Mouse (Mus musculus): ENCODE data around the gene Cmip. TPM values are rescaled to one million over a fixed set of nuclear protein-coding genes. Genes with fewer than 3 reads are reported as not detected.
A peak's percentile ranks its signal among the peaks of the same experiment; 100 is the strongest.

Gene Cmip
- polyA plus RNA-seq, 1 experiment from 2014 or later = 18.7 TPM

DNA sequence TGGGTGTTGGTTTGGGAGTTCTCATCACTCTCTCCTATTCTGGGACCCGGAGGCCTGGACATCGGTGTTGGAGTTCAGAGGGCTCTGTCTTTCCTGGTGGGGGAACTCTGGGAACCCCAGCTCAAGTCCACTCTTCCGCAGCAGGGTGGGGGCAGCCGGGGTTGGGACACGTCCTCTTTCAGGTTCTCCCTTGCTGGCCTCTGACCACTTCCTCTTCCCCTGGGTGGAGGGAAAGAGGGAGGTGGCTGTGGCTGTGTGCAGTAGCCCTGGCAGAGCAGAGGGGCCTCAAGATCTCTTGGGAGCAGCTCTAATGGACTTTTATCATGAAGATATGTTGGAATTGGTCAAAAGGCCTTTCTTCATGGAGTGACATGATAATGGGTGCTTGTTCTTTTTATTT lies 225.0 kb downstream of the Cmip start:
- Histone ChIP-seq H3K36me3 (no peaks in the 10 kb centered on the region), H3K4me1 (no peaks in the 10 kb centered on the region), H3K9ac (no peak overlapping the region), H3K4me2 (no peak overlapping the region), H3K27ac (no peak overlapping the region), H3K9me3 (replicated peaks) (no peaks in the 10 kb centered on the region), H3K27me3 (replicated peaks) (no peaks in the 10 kb centered on the region), H3K4me3 (no peak overlapping the region)
- 19% methylated on average over 5 of the region's 5 CpGs for WGBS (ENCODE audit: insufficient replicate concordance)
- ATAC-seq = peak; percentile 54; the same call in 1 of the 2 replicates

DNA sequence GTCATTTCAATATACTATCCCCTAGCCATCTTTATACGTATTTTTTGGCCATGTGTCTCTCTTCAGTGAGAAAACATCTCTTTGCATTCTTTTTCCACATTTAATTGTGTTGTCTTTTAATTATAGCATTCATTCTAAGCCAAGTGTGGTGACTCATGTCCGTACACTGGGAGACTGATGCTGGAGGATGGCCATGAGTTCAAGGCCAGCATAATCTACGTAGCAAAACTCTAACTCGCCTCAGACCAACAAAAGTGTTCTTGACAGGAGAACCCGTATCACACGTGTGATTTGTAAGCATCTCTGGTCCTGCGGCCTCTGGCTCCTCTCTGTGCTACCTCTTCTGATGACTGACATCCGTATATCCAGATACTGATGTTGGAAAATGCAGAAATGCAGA lies 227.9 kb downstream of the Cmip start:
- H3K27ac ChIP-seq = no peak overlapping the region
- no peak overlapping the region for H3K4me3 ChIP-seq
- H3K9ac ChIP-seq = no peak overlapping the region
- no peaks in the 10 kb centered on the region for H3K9me3 ChIP-seq (replicated peaks)
- no peak for ATAC-seq
- H3K27me3 ChIP-seq (replicated peaks) = 0 out of 2 replicates have a peak, but pooled peaks cover 8% of the 10 kb centered on the region
- H3K4me1 ChIP-seq = no peaks in the 10 kb centered on the region
- no peak overlapping the region for H3K4me2 ChIP-seq
- 71% methylated on average over 8 of the region's 8 CpGs for WGBS (ENCODE audit: insufficient replicate concordance)
- H3K36me3 ChIP-seq = no peaks in the 10 kb centered on the region

GRCm38 (mm10) chr8:117485316-117485715 lies 228.5 kb downstream of the Cmip start:
- H3K27ac ChIP-seq = no peak overlapping the region
- no peaks in the 10 kb centered on the region for H3K36me3 ChIP-seq
- no peak overlapping the region for H3K4me3 ChIP-seq
- H3K27me3 ChIP-seq (replicated peaks) = 0 out of 2 replicates have a peak, but pooled peaks cover 8% of the 10 kb centered on the region
- no peak for ATAC-seq
- H3K9me3 ChIP-seq (replicated peaks) = no peaks in the 10 kb centered on the region
- 58% methylated on average over 1 of the region's 1 CpGs for WGBS (ENCODE audit: insufficient replicate concordance)
- no peak overlapping the region for H3K4me2 ChIP-seq
- H3K4me1 ChIP-seq = no peaks in the 10 kb centered on the region
- H3K9ac ChIP-seq = no peak overlapping the region

GRCm38 (mm10) chr8:117488246-117489005 lies 231.6 kb downstream of the Cmip start:
- H3K36me3 ChIP-seq = no peaks in the 10 kb centered on the region
- H3K27ac ChIP-seq = no peak overlapping the region
- no peak overlapping the region for H3K9ac ChIP-seq
- H3K4me2 ChIP-seq = no peak overlapping the region
- ATAC-seq = no peak
- H3K27me3 ChIP-seq (replicated peaks) = peaks cover 12% of the 10 kb centered on the region; the same call in 1 of the 2 replicates
- H3K4me1 ChIP-seq = no peaks in the 10 kb centered on the region
- no peak overlapping the region for H3K4me3 ChIP-seq
- no peaks in the 10 kb centered on the region for H3K9me3 ChIP-seq (replicated peaks)
- 65% methylated on average over 10 of the region's 10 CpGs for WGBS (ENCODE audit: insufficient replicate concordance)

DNA sequence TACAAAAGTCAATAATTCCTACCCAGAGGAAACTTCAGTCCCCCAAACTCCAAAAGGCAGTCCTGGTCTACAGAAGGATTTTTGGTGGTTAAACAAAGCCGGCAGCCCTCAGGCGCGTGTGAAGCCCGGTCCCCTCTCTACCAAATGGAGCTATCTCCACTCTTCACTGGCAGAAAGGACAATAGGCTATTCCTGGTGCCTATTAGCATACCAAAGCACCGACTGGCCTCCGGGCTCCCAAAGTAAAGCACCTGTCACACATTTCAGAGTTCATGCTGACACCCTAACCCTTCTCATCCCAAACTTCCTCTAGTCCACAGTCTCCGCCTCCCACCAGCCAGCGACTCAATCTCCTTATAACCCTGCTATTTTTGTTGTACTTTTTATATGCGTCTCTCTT lies 236.7 kb downstream of the Cmip start:
- Histone ChIP-seq H3K27me3 (replicated peaks) (peaks cover 43% of the 10 kb centered on the region), H3K27ac (no peak overlapping the region), H3K9me3 (replicated peaks) (no peaks in the 10 kb centered on the region), H3K36me3 (no peaks in the 10 kb centered on the region), H3K4me3 (no peak overlapping the region), H3K4me1 (peaks cover 7% of the 10 kb centered on the region; the same call in 1 of the 2 replicates), H3K9ac (no peak overlapping the region), H3K4me2 (no peak overlapping the region)
- WGBS (ENCODE audit: insufficient replicate concordance) = 43% methylated on average over 9 of the region's 9 CpGs
- ATAC-seq = no peak

GRCm38 (mm10) chr8:117494874-117495273 lies 238.0 kb downstream of the Cmip start:
- Histone ChIP-seq H3K4me2 (no peak overlapping the region), H3K4me3 (no peak overlapping the region), H3K9ac (no peak overlapping the region), H3K27me3 (replicated peaks) (peaks cover 47% of the 10 kb centered on the region), H3K36me3 (no peaks in the 10 kb centered on the region), H3K9me3 (replicated peaks) (no peaks in the 10 kb centered on the region), H3K27ac (no peak overlapping the region), H3K4me1 (peaks cover 16% of the 10 kb centered on the region; the same call in 1 of the 2 replicates)
- 49% methylated on average over 2 of the region's 2 CpGs for WGBS (ENCODE audit: insufficient replicate concordance)
- no peak for ATAC-seq

DNA sequence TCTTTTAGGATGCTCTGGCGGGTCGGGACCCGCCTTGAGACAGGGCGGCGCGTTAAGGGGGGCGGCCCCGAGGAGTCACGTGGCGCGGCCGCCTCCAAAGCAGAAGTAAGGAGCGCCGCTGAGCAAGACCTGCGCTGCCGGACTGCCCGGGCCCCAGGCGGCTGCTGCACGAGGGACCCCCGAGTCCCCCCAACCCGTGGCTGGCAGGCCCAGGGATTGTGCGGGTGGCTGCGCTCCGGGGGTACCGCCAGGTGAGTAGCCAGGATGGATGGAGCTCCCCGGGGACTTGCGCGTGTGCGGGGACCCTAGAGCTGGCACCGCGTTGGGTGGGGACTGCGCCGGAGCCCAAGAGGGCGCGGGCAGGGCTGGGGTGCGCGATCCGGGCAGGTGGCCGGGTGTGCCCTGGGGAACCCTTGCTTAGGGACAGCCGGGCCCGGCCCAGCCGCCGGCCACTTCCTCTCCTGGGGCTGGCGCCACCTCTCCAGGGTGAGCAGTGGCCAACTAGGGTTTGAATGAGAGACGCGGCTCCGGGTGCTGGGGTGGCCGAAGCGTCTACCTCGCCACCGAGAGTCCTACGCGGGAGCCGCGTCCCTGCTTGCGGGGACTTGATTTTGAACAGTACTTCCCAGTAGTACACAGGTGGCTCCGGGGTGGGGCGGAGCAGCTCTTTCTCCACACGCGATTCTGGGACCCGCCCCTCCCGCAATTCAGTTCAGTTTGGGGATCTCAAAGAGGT lies 241.5 kb downstream of the Cmip start, which contains the start of gene Plcg2:
Gene Plcg2 (plus strand): TSS at position 113 of the 736 bp plus-strand sequence.
- WGBS (ENCODE audit: insufficient replicate concordance) = 1% methylated on average over 62 of the region's 62 CpGs
- Histone ChIP-seq H3K36me3 (no peaks in the 10 kb centered on the region), H3K9ac (peak within 1 kb of the TSS; percentile 62), H3K4me3 (peak within 1 kb of the TSS; percentile 66), H3K27ac (no peak within 1 kb of the TSS), H3K27me3 (replicated peaks) (peaks cover 45% of the 10 kb centered on the region), H3K9me3 (replicated peaks) (no peaks in the 10 kb centered on the region), H3K4me1 (peaks cover 16% of the 10 kb centered on the region; the same call in 1 of the 2 replicates), H3K4me2 (peak within 1 kb of the TSS; percentile 95)
- ATAC-seq = peak; percentile 62; the same call in 1 of the 2 replicates

DNA sequence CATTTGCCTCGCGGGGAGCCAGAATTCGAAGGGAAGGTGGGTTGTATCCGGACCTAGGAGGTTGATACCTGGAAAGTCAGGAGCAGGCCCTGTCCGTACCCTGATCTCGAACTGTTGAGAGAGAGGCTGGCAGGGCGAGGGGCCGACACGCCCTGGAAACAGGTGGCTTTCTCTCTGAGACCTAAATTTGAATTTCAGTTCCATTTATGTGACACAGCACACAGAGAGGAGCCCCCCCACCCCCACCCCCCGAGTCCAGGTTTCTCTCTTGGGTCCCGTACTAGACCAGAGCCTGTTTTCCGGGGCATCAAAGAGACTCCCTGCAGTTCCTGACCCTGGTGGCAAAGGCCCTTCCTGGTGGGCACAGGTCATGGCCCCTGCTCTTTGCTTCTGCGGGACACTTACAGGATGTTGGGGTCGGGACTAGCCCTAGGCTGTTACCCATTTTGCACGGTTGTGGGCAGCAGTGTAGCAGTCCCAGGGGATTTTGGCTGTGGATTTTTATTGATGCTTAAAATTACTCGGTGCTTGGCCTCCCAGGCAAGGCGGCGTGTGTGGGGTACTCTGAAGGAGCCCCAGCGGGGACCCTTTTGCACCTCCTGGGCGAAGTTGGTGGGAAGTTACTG lies 242.2 kb downstream of the Cmip start:
- Histone ChIP-seq H3K4me2 (peak overlapping the region; percentile 95), H3K4me1 (peaks cover 16% of the 10 kb centered on the region; the same call in 1 of the 2 replicates), H3K4me3 (peak overlapping the region; percentile 66), H3K9ac (peak overlapping the region; percentile 62), H3K36me3 (no peaks in the 10 kb centered on the region), H3K27me3 (replicated peaks) (peaks cover 38% of the 10 kb centered on the region), H3K27ac (no peak overlapping the region), H3K9me3 (replicated peaks) (no peaks in the 10 kb centered on the region)
- 0 out of 2 replicates have a peak, but pooled peaks have one; percentile 16 for ATAC-seq
- 10% methylated on average over 20 of the region's 20 CpGs for WGBS (ENCODE audit: insufficient replicate concordance)

DNA sequence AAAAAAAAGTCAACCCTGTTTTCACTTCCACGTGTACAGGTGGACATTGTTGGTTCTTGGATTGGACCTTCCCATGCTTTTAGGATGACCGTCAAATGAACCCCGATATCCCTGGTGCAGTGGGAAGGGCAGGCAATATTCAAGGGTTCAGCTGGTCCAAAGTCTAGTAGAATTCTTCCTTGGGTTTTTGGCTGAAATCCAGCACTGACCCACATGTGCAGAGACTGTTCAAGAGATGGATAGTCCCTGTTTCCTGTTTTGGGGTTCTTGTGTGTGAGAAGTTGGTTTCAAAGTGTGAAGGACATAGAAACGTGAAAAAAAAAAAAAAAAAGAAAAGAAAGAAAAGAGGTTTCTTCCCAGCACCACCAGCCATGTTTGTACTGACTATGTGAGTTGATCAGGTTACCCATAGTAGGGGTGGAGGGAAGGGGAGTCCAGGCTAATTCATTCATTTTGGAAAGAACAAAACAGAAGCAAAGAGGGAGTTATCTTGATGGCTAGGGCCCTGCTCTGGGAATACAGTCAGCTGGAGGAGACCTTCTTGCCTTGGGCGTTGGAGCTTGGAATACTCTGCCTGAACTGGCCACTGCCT lies 243.5 kb downstream of the Cmip start:
- WGBS (ENCODE audit: insufficient replicate concordance) = 50% methylated on average over 5 of the region's 5 CpGs
- no peak overlapping the region for H3K4me3 ChIP-seq
- no peak for ATAC-seq

GRCm38 (mm10) chr8:117501323-117501722 lies 244.5 kb downstream of the Cmip start:
- Histone ChIP-seq H3K36me3 (no peaks in the 10 kb centered on the region), H3K4me3 (no peak overlapping the region), H3K27me3 (replicated peaks) (peaks cover 30% of the 10 kb centered on the region), H3K27ac (no peak overlapping the region), H3K4me1 (peaks cover 16% of the 10 kb centered on the region; the same call in 1 of the 2 replicates), H3K4me2 (no peak overlapping the region), H3K9ac (no peak overlapping the region), H3K9me3 (replicated peaks) (no peaks in the 10 kb centered on the region)
- no peak for ATAC-seq
- 73% methylated on average over 6 of the region's 6 CpGs for WGBS (ENCODE audit: insufficient replicate concordance)

More for the DNA sequence above, 243.5 kb downstream of the Cmip start:
- peaks cover 33% of the 10 kb centered on the region for H3K27me3 ChIP-seq (replicated peaks)
- no peak overlapping the region for H3K9ac ChIP-seq
- H3K27ac ChIP-seq = no peak overlapping the region
- no peak overlapping the region for H3K4me2 ChIP-seq
- peaks cover 16% of the 10 kb centered on the region; the same call in 1 of the 2 replicates for H3K4me1 ChIP-seq
- no peaks in the 10 kb centered on the region for H3K36me3 ChIP-seq
- H3K9me3 ChIP-seq (replicated peaks) = no peaks in the 10 kb centered on the region

DNA sequence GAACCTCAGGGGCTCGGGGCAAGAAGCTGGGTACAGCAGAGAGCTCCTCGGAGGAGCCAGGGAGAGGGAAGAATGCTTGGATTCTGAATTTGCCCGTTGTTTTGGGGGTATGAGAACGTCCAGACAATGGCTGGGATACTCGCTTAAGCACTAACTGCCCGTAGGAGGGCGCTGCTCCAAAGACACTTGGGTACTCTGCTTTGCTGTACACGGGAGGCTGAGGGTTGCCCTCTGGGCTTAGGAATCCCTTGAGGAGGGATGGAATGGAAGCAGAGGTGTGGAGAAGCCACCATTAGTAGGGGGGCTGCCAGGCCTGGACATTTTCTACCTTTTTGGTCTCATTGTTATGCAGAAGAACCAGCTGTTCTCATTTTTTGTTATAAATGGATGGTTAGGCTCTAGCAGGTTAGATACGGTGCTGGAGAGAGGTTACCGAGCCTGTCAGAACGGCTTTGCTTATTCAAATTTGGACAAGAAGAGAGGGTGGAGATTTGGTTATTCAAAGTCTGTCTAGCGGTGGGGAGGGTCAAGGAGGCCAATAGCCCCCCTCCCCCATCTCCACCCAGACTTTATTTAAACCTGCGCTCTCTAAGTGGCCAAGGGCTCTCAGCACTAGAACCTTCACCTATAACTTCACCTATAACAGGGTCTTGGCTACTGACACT lies 246.7 kb downstream of the Cmip start:
- Histone ChIP-seq H3K27me3 (replicated peaks) (peaks cover 9% of the 10 kb centered on the region), H3K4me1 (peaks cover 8% of the 10 kb centered on the region; the same call in 1 of the 2 replicates), H3K4me2 (no peak overlapping the region), H3K4me3 (no peak overlapping the region), H3K9ac (no peak overlapping the region), H3K9me3 (replicated peaks) (no peaks in the 10 kb centered on the region), H3K36me3 (no peaks in the 10 kb centered on the region), H3K27ac (no peak overlapping the region)
- no peak for ATAC-seq
- WGBS (ENCODE audit: insufficient replicate concordance) = 73% methylated on average over 13 of the region's 13 CpGs
